Mouse (Mus musculus): ENCODE measurements at regions not wholly inside any gene's neighbourhood (a gene's known extent, or its start where the extent isn't known, plus 50 kb on each side); places are given as distances from the start of the nearest gene placed in this dataset.

DNA sequence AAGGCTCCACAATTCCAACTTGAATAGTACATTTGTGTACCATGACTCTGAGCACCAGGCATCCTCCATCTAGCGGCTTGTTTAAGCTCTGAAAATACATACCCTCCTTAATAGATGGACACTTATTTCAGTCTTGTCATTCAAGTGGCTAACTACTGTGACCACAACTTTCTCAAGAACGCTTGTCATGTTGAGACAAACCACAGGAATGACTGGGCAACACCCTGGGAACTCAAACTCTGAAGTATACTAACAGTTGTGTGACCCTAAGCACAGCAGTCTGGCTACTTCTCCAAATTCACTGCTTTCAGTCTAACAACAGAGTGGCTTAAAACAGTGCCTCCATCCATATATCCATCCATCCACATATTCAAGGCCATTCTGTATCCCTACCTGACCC is 380.4 kb upstream of the Thbs1 start:
- DNase-seq: no peak

DNA sequence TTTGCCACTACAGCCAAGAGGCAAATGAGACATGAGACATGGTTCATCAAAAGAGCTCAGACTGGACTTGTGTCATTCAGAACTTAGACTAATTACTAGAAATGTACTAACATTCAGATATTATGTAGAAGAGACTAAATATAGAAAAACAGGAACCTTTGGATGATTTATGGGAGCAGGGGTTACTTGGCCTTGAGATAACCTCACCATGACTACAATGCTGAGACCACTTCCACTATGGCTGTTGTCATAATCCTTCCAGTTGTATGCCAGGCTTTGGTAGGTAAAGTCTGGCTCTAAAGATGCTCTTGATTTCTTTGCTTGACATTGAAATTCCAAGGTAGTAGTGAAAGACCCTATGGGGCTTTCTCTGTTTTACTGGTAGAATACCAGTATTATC is 369.3 kb upstream of the Thbs1 start:
- DNase-seq: no peak

DNA sequence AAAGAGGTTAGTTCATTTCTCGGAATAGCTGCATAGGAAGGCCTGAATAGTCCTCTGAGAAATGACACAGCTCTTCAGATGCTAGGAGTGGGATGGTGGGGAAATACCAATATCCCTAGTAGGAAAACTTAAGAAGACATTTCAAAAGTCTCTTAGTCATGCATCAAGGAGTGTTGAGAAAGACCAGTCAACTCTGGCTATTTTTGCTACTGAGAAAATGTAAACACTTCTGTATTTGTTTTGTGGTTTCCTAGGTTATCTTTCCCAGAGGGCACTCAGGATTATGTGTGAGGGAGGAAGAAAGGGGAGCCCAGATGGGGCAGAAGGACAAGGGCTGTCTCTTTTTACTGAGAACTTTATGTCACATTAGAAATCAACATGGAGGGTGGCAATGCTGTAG is 367.8 kb upstream of the Thbs1 start:
- DNase-seq: no peak

DNA sequence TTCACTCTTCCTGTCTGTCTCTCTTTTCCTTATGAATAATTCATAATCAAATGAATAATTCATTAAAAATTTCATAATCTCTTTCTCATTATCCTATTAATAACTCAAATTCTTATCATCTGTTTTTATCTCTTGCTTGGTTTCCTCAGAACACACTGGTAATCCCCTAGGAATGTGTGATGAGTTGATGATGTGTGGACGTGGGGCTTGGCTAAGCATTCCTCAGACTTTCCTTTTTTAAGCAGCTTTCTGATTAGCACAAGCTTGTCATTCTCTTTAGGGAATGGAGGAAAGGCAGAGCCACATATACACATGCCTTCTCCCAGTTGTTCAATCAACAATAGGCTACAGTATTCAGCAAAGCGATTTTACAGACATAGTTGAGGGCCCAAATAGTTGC is 365.9 kb upstream of the Thbs1 start:
- DNase-seq: no peak

DNA sequence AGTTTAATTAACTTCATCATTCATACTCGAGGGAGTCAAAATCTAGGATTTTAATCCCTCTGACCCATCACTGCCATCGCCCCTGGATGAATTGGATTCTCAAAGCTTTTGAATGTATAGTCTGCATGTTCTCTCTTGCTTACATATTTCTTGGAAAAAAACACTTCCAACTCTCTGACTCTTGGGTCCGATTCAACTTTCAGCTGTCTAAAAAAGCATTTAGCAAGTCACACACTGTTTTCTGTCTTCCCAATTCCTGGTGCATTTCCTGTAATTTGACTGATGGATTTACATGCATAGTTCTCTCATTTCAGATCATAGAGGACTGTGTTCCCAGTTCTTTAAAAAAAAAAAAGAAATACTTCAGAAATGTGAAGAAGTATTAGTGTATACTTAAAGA is 364.5 kb upstream of the Thbs1 start:
- no peak for DNase-seq

DNA sequence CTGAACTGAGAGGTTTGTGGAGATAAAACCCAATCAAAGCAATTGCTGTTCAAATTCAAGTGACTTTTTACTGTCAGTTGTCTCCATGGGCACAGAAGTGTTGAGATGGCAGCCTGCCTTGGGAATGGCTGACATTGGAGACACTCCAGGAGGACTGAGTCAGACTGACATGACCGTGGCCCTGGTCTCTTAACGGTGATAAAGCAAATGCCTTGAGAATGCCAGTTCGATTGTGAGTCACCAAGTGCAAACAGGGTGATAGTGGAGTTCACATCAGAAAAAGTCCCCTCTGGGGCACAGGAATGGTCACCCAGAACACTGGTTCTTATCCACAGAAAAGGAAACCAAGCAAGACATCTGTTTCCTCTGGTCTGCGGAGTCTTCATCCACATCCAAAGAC is 362.8 kb upstream of the Thbs1 start:
- DNase-seq: no peak

DNA sequence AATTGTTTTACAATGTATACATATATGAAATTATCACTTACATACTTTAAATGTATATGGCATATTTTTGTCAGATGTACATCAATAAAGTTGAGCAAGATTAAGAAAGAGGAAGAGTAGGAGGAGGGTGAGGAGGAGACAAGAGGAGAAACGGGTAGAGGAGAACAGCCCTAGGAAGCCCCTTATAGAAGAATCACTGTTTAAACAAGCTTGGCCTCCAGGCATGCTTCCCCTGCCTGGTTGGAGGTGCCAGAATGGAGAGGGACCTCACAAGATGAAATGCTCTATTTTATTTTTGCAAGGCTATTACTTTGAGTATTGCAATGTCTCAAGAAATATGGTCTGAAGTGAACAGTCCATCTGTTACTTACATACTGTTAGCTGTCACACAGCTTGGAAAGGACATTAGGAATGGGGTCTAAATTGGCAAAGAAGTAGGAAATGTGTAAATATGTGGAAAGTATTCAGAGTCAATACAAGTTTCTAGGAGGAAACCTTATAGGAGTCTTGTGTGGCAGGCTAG is 352.1 kb upstream of the Thbs1 start:
- no peak for DNase-seq

DNA sequence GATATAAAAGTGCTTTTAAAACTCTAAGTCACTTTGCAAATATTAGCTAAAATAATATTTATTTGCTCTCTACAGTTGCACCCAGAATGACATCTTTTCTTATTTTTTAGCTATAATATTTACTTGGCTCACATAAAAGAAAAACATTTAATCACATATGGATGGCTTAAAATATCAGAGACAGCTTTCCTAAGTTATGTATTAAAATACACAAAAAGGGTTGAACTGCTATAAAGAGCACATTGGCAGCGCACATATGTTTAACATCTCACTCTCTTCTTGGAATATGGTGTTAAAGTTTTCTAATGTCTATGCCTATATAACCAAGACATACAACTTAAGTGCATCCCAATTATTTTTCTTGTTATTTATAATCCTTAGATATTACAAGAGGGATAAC is 348.0 kb upstream of the Thbs1 start:
- no peak for DNase-seq

DNA sequence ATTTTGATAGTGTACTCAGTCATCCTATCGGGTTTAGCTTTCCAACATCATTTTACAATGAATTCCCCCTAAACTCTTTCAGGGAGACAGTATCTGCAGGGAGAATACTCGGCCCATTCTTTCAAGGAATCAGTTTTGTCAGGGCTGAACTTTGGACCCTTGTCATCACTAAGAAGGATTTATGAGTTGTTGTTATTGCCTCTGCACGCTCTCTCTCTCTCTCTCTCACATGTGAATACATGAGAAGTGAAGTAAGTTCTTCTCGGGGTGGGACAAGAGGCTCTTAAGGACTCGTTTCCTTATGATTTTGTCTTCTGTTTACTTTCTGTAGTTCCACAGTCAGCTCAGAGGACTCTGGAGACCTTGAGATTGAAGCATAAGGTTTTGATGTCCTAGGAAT is 346.1 kb upstream of the Thbs1 start:
- DNase-seq: no peak

DNA sequence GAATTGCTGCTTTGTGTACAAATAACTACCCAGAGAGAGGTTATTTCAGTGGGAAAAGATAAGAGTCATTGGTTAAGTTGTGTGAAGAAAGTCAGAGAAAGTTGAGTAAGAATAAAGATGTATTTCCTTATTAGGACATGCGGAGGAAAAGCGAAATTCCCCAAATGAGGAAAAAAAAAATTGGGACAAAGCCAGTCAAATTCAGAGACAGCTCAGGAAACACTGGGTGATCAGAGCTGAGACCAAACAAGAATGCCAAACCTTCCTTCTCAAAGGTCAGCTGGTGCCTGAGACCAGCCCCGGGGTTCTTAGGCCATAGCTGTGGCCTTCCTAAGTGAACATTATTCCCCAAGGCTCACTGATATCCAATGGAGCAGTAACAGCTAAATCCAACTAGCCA is 345.2 kb upstream of the Thbs1 start:
- no peak for DNase-seq

DNA sequence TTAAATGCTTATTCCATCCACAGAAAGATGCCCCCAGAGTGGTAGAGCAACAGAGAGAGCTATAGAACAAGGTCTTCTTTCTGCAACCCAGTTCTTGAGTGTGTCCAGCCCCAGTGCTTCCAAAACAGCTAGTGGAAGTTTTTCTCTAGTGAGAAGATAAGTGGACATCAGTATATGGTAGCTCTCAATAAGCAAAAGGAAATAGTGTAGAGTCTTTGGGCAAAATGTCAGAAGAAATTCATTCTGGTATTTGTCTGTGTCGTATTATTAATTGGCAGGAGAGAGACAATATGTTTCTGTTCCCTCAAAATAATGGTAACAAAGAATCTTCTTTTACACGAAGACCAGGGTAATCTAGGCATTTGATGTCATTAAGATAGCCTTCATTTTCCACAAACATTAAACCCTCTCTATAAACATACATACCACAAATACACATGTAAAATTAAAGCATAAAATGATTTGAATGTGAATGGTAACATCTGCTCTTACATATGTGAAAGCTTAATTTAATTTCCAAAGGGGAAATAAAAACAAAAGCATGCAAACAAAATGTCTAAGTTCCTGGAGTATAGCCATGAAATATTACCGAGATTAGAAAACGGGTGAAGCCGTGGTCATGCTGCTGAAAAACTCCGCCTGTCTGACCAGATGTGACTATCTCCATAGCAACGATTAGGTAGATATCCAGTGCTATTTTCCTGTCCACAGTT is 342.1 kb upstream of the Thbs1 start:
- no peak for DNase-seq

DNA sequence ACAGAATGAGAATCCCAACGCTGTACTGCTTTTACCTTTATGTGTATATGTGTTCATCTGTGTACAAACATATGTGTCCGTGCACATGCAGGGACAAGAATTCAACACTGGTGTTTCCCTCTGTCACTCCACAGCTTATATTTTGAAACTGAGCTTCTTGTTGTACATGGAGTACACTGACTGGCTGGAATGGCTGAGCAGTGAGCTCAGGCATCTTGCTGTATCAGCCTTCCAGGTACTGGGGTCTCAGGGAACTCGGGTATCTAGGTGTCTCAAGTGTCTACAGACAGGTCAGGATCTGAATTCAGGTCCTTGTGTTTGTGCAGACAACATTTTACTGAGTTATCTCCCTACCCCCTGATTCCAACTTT is 341.6 kb upstream of the Thbs1 start:
- no peak for DNase-seq

DNA sequence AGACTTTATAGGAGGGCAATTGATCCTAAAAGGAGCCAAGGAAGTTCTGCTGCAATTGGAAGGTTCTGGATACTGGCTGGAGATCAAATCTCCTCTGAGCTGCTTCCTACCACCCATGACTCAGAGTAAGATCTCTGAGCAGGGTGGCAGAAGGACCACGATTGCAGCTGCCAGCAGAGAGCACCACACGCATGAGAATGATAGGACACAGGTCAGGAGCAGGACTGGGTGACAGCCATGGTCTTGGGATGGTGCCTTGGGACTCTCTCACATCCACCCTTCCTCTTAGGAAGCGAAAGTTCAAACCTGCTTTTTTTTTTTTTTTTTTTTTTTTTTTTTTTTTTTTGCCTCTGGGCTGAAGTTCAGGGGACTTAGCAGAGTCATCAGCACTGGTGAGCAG is 331.4 kb upstream of the Thbs1 start:
- no peak for DNase-seq

DNA sequence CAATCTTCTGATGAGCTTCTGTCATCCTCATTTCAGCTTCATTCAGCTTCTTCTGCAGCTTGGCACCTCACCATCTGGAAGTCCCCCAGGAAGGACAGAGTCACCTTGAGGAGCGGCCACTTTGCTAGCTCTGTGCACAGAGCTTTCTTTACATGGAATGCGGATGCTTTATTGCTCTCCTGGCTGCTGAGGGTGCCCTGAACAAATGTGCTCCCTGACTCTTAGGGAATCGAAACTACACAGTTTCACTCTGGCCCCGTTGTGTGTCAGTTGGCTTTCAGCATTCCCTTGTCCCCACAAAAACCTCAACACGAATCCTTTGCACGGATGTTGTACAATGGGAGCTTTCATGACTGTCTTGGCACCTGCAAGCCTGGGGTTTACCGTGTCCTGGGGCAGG is 330.9 kb upstream of the Thbs1 start:
- no peak for DNase-seq

DNA sequence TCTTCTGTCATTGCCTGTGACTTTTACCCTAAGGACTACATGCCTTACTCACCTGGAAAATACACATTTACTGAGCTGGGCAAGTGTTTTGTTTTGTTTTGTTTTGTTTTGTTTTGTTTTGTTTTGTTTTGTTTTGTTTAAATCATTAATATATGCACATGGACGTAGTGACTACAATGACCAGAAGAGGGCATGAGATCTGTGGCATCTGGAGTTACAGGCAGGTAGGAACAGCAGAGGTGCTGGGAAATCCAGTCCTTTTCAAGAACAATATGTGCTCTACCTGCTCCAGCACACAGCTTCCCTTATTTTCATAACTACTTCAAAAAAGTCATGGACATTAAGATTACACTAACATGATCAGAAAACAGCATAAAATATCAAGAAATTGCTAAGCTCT is 324.4 kb upstream of the Thbs1 start:
- no peak for DNase-seq

DNA sequence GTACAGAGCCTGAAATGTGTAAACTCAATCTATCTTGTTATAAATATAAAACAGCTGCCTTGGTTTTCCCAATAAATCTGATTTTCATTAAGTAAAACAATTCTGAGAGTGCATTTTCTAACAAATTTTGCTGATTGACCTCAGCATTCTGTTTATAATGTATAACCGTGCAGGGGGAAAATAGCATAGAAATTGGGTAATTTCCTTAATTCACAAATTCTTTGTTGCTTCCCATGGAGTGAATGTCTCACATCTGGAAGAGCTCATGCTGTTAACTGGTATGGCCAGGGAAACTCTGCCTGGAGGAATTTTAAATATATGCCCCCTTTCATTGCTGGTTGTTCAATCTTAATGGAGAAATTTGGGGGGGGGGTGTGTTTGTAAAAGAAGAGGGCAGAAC is 317.4 kb upstream of the Thbs1 start:
- DNase-seq: no peak

DNA sequence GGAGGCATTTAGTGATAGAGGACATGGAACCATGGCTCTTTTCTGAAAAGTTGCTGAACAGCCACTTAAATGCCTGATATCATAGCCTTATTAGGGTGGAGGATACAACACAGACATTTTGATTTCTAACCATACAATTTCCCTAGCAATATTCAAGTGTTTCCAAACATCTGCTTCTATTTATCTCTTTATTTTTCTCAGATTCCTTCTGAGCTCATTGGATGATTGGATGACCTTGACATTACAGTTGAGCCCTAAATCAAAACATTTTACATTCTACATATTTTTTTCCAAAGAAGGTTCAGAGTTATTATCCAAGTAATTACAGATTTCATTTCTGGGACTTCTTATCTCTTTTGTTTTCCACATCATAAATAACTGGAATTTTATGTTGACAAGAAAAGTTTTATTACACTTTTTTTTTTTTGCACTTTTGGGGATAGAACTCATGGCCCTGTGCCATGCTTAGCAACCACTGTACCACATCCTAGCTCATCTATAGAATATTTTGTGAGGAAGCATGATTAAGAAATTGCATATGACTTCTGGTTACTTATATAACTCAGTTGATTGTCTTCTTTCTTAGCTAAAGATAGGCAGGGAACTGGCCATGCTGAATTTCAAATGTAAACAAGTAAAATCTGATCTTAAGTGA is 309.6 kb upstream of the Thbs1 start:
- no peak for DNase-seq

DNA sequence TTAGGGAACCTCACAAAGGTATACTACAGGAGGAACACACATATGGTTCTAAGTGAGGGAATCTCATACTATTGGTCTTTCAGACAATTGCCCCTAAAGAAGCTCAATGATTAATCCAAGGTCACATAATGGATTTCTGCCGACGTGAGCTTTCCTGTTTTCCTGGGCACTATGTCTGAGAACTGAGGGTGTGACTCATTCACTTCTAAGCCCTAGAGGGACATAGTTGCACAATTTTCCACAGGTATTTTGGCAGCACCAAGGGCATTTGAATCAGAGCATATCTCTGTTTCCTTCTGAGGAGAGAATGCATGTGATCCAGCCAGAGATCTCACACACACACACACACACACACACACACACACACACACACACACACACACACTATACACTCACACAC is 309.0 kb upstream of the Thbs1 start:
- no peak for DNase-seq

DNA sequence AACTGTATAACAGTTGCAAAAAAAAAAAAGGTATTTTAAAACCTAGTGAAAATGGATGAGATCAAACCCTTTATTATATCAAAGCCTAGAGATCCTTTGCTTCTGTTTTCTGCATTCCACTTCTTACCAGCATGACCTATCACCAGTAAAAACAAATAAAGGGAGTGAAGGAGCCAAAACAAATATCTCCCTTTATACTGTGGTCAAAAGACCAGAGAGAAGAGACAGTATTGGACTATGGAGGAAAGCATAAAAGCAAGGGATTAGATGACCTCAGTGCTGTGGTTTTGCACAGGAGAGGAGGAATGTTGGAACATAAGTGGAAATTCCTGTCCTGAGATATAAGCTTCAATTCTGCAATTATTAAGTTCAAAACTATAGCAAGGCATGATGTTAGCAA is 307.0 kb upstream of the Thbs1 start:
- DNase-seq: no peak

DNA sequence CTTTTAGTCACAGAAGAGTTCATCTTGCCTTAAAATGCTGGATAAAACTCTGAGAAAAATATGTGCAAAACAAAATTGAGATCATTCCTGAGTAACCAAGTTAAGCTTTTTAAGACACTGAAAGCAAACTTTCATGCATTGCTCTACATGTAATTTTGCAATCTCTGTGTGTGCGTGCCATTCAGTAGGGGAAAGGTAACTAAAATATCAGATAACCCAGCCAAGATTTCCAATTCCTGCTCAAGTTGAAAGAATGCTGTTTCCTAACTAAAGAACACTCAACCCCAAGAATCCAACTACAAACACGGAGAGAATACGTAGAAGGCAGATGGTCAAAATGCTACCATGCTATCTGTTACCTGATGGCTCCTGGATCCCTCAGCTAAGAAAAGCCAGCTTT is 304.6 kb upstream of the Thbs1 start:
- DNase-seq: no peak

DNA sequence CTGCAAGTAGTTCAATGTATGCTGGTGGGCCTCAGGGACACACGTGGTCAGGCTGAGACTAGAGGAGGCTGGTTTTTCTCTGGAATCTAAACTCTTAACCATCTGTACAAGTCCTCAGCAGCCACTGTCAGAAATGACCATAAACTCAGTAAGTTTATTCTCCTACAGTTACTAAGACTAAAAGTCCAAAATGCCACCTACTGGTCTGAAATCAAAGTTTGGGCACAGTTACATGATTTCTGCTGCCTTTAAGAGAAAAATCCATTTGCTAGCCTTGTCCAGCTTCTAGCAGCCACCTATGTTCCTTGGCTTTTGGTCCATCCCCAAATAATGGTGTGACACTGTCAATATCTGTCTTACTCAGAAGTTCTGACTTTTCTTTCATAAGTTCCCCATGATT is 300.2 kb upstream of the Thbs1 start:
- no peak for DNase-seq

DNA sequence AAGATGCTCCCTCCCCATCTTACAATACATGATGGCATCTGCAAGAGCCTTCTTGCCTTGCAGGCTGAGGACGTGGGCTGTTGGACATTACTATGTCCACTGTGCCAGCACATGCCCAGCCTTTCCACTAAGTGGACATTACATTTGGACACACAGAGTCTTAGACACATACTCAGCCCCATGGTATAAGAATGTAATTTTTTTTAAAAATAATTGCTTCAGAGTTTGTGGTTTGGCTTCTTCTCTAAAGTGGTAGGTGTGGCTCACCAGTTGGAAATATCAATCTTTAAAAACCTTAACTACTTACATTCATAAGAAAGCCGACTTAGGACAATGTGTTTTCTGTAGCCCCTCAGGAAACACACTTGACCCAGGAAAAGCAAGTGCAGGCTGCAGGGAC is 299.7 kb upstream of the Thbs1 start:
- DNase-seq: no peak

DNA sequence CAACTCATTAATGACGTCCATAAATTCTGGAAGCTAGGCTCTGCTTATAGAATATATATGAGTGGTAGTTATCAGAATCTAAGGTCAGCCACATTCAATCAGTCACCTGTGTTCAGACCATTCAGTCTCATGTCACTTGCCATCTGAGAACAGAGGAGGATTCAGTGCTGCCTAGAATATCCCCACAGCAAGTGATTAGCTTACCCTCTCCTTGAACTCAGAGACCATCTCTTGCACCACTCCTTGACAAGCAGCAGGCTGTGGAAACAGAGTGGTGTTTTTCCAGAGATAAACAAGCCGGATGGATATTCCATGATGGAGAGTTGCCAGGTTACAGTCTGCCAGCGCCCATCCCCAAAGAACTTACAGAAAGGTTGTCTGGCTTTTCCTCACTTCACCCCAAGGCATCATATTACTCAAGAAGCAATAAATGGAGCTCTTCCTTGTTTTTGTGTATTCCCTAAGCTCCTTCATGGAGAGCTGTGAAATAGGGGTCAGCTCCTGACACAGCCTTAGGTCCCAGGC is 291.9 kb upstream of the Thbs1 start:
- no peak for DNase-seq

DNA sequence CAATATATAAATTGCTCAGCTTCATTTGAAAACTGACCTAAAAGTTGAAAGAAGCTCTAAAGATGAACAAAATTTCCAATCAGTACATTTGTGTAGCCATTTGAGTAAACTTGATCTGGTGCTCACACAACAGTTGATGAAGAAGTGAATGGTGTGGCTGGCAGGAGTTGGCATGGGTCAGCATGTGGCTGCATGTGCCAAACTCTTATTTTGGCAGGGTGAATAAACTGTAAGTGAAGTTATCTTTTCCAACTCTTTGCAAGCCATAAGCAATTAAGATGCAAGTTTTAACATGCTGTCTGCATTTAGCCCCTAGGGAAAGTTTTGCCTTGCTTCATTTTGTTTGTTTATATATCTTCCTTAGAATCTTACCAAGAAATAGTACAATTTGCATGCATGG is 291.0 kb upstream of the Thbs1 start:
- DNase-seq: no peak

DNA sequence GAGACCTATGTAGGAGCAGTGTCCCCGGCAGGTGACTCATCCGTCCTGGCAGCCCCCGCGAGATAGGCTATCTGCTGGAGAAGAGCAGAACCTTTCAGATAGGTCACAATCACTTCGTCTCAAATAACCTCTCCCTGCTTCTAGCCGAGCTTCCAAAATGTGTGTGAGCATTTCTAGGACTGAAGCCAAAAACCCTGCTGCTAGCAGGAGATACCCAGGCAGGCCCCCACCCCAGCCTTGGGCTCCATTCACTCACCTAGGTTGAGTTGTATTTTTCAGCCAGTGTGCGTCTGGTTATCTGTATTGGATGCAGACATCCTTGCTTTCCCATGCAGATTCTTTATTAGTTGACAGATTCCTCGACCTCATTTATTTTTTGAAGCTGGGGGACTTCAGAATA is 286.6 kb upstream of the Thbs1 start:
- no peak for DNase-seq

Measured in liver (tissue).